Mouse (Mus musculus) liver, embryonic 12.5 days (tissue): ENCODE measurements around the gene Iqcc. TPM values are rescaled to one million over a fixed set of nuclear protein-coding genes. Genes with fewer than 3 reads are reported as not detected.

Experiments used
- ATAC-seq: fragments of 200-750 bp; cut with Nextera tagmentation; 2 replicates; pipeline ENCODE4 v1.8.0; 2017; ENCODE audit warnings: moderate number of reproducible peaks, mild to moderate bottlenecking, moderate library complexity
- H3K27ac ChIP-seq: fragments of 300-500 bp; sonication (generic); 2 replicates; pipeline ENCODE4 v1.5.1; 2016; ENCODE audit warnings: mild to moderate bottlenecking
- H3K27me3 ChIP-seq: fragments of 300-500 bp; sonication (generic); replicated peaks from 2 replicates; pipeline ENCODE4 v1.6.1; 2016; ENCODE audit warnings: mild to moderate bottlenecking, moderate library complexity
- H3K36me3 ChIP-seq: fragments of 300-500 bp; sonication (generic); 2 replicates; pipeline ENCODE4 v1.6.1; 2016; ENCODE audit warnings: mild to moderate bottlenecking, moderate library complexity
- H3K4me1 ChIP-seq: fragments of 300-500 bp; sonication (generic); 2 replicates; pipeline ENCODE4 v1.6.1; 2016
- H3K4me2 ChIP-seq: fragments of 300-500 bp; sonication (generic); 2 replicates; pipeline ENCODE4 v1.6.1; 2016; ENCODE audit warnings: mild to moderate bottlenecking, moderate library complexity
- H3K4me3 ChIP-seq: fragments of 300-500 bp; sonication (generic); 2 replicates; pipeline ENCODE4 v1.5.1; 2016; ENCODE audit warnings: mild to moderate bottlenecking, moderate library complexity
- H3K9ac ChIP-seq: fragments of 300-500 bp; sonication (generic); 2 replicates; pipeline ENCODE4 v1.6.1; 2016; ENCODE audit warnings: mild to moderate bottlenecking, moderate library complexity
- H3K9me3 ChIP-seq: fragments of 300-500 bp; sonication (generic); replicated peaks from 2 replicates; pipeline ENCODE4 v1.6.1; 2016; ENCODE audit warnings: mild to moderate bottlenecking, moderate library complexity
- WGBS: fragments of 180-500 bp; shearing (Covaris S2); methylation state at CpG from one replicate; pipeline ENCODE4 v1.1.7; 2016; ENCODE audit not compliant: insufficient replicate concordance; 5-methylcytosine and 5-hydroxymethylcytosine counted together
- polyA plus RNA-seq: library from polyadenylated mRNA; unstranded; fragments of >200 nt; fragmentation: Nextera tagmentation; extraction: Ambion mirVana; gene quantifications from 2 replicates; pipeline ENCODE4 v1.2.1, GENCODE M21; 2016

Gene Iqcc
- 14.7 and 16.5 TPM in 2 replicates for polyA plus RNA-seq

DNA sequence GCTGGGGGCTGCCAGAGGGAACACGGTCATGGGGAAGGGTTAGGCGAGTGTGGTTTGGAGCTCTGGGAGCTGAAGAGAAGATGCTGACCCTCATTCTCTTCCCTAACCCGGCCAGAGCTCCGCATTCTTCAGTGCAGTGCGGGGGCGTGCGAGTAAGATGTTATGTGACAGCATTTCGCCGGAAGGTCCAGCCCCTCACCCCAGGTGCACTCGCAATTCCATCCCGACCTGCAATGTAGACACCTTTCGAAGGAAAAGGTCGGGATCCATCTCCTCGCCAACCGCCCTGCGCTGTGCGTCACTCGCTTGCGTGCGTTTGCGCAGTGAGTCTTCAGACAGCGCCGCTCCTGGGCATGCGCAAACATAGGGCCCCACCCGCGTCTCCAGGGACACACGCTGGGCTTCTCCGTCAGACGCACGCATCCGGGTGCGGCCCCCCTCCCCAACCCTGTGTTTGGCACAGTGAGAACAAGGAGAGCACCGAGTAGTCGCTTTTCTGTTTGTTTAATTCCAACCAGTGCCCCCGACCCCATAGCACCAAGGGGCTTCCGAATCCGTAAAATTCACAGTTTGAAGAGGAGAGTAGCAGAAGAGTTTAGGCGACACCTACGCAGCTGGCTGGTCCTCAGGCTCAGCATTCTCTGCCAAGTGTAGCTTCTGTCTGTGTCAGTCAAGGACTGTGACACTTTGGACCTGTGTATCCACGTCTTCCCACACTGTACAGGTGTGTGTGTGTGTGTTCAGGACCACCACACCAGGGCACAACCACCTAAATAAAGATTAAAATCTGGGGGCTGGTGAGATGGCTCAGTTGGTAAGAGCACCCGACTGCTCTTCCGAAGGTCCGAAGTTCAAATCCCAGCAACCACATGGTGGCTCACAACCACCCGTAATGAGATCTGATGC lies at the start of gene Iqcc:
Gene Iqcc (minus strand): TSS at position 314 of the 906 bp plus-strand sequence.
- Histone ChIP-seq H3K27ac (peak within 1 kb of the TSS; percentile 82), H3K4me3 (peak within 1 kb of the TSS; percentile 74), H3K4me1 (peaks cover 47% of the 10 kb centered on the region), H3K27me3 (no peaks in the 10 kb centered on the region), H3K4me2 (peak within 1 kb of the TSS; percentile 91), H3K9ac (peak within 1 kb of the TSS; percentile 86), H3K36me3 (peaks cover 24% of the 10 kb centered on the region), H3K9me3 (no peaks in the 10 kb centered on the region)
- peak; percentile 91 for ATAC-seq
- WGBS, result 5% methylated on average over 44 of the region's 44 CpGs

DNA sequence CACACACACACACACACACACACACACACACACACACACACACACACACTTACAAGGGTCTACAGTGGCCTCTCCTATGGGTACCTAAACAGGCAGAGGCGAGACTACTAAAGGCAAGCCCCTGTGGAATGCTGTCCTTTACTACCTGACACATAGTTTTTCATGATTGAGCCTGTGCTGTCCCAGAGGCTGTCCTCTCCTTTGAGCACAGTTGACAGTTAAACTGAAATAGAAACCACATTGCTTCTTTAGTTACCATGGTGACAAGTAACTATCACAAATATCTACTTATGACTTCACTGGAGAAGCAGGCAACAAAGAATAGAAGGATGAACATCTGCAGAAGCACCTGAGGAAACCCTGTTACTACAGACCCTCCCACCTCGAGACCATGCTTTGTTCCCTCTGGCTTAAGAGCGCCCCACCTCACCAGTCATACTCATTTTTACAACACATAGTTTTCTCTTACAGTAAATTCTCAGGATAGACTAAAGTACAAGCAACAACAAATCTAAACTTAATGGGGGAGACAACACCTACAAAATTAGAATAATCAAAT lies 43.4 kb upstream of the Iqcc start:
- Histone ChIP-seq H3K27ac (no peak overlapping the region), H3K36me3 (peaks cover 80% of the 10 kb centered on the region), H3K4me3 (no peak overlapping the region), H3K4me2 (no peak overlapping the region), H3K9me3 (no peaks in the 10 kb centered on the region), H3K27me3 (no peaks in the 10 kb centered on the region), H3K9ac (no peak overlapping the region), H3K4me1 (no peaks in the 10 kb centered on the region)
- ATAC-seq, result no peak
- 78% methylated on average over 3 of the region's 3 CpGs for WGBS

DNA sequence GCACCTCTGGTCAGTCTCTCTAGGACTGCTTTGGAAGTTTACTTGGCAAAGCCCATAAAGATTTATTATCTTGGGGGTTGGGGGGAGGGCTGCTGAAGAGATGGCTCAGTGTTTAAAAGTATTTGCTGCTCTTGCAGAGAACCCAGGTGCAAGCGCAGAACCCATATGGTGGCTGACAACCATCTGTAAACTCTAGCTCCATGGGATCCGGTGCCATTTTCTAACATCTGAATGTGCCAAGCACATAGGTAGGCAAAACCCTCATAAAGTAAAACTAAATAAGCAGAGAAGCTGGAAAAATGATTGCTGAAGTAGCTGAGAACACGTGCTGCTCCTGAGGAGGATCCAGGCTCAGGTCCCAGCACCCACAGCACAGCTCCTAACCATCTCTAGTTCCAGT lies 42.7 kb upstream of the Iqcc start:
- H3K9me3 ChIP-seq, result no peaks in the 10 kb centered on the region
- H3K9ac ChIP-seq, result no peak overlapping the region
- peaks cover 82% of the 10 kb centered on the region for H3K36me3 ChIP-seq
- no peak overlapping the region for H3K27ac ChIP-seq
- H3K4me1 ChIP-seq, result no peaks in the 10 kb centered on the region
- 87% methylated on average over 3 of the region's 3 CpGs for WGBS
- no peaks in the 10 kb centered on the region for H3K27me3 ChIP-seq
- no peak overlapping the region for H3K4me3 ChIP-seq
- no peak for ATAC-seq
- no peak overlapping the region for H3K4me2 ChIP-seq

DNA sequence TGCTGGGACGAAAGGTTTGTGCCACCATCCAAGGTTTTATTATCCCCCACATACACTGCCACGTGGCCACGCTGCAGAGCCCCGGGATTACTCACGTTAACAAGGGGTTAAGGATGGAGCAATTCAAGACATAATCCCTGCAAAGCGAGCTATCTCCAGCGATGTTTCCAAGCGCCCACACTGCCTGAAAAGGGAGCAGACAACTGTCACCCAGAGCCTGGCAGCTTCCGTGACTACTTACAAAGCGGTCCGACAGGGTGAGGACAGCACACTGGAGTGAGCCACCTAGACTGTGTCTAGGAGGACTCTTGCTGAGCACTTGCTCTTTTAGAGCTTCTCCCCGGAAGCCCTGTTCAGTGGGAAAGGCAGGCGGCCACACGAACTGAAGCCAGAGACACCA lies 35.9 kb upstream of the Iqcc start:
- Histone ChIP-seq H3K9ac (no peak overlapping the region), H3K27me3 (no peaks in the 10 kb centered on the region), H3K4me3 (no peak overlapping the region), H3K27ac (no peak overlapping the region), H3K9me3 (no peaks in the 10 kb centered on the region), H3K36me3 (peaks cover 97% of the 10 kb centered on the region), H3K4me1 (no peaks in the 10 kb centered on the region), H3K4me2 (no peak overlapping the region)
- 86% methylated on average over 14 of the region's 14 CpGs for WGBS
- ATAC-seq, result no peak

DNA sequence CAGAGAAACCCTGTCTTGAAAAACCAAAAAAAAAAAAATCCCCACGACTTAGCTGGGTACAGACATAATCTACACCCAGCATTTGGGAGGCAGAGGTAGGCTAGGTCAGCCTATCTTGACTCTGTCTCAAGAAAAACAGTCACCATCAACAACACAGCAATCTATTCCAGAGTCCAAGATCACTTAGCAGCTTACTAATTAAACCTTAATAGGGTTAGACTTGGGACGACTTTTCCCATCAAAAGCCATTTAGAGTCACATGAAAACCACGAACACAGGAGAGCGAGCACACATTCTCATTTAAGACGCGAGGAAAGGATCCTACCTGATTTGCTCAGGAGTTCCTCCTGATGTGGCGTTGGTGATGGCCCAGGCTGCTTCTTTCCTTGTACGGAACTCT lies 31.5 kb upstream of the Iqcc start:
- 85% methylated on average over 8 of the region's 8 CpGs for WGBS
- Histone ChIP-seq H3K27me3 (no peaks in the 10 kb centered on the region), H3K4me1 (no peaks in the 10 kb centered on the region), H3K9me3 (no peaks in the 10 kb centered on the region), H3K4me3 (no peak overlapping the region), H3K9ac (no peak overlapping the region), H3K36me3 (peaks cover 96% of the 10 kb centered on the region), H3K4me2 (no peak overlapping the region), H3K27ac (no peak overlapping the region)
- ATAC-seq, result no peak

DNA sequence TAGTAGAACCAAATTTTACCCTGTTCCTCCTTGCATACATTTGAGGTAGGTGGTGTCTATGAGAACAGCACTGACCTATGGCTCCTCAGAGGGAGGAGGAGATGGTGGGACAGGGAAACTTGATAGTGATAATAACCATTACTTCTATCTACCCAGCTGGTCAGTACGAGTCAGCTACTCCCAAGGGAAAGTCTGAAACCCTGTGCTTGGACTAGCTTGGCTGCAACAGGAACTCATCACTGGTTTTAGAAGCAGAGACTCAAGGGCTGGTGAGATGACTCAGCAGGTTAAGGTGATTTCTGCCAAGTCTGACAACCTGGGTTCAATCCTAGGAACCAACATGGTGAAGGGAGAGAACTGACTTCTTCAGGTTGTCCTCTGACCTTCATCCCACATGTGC lies 29.8 kb upstream of the Iqcc start:
- H3K27me3 ChIP-seq, result no peaks in the 10 kb centered on the region
- H3K27ac ChIP-seq, result no peak overlapping the region
- no peak overlapping the region for H3K4me2 ChIP-seq
- no peak for ATAC-seq
- peaks cover 88% of the 10 kb centered on the region for H3K36me3 ChIP-seq
- H3K4me1 ChIP-seq, result no peaks in the 10 kb centered on the region
- H3K4me3 ChIP-seq, result no peak overlapping the region
- no peaks in the 10 kb centered on the region for H3K9me3 ChIP-seq
- H3K9ac ChIP-seq, result no peak overlapping the region
- WGBS, result 79% methylated on average over 1 of the region's 1 CpGs

DNA sequence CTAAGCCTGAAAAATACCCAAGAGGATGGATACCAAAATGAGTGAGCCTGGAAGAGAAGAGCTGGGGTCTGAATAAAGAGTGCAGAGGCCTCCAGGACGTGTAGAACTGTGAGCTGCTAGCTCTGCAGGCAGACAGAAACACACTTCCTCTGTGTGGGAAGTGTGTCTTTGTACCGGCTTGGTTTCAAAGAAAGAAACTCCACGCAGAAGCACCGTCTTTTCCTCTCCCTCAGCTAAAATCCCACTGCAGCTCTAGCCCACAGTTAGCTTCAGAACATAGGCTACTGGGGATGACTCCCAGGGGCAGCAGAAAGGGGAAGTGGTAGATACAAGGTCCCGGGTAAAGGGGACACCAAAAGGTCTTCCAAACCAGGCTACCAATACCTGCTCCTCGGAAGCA lies 26.3 kb upstream of the Iqcc start:
- ATAC-seq, result no peak
- Histone ChIP-seq H3K27me3 (no peaks in the 10 kb centered on the region), H3K4me3 (no peak overlapping the region), H3K9me3 (no peaks in the 10 kb centered on the region), H3K4me2 (no peak overlapping the region), H3K4me1 (peaks cover 10% of the 10 kb centered on the region), H3K27ac (no peak overlapping the region), H3K9ac (no peak overlapping the region), H3K36me3 (peaks cover 56% of the 10 kb centered on the region)
- WGBS, result 63% methylated on average over 6 of the region's 6 CpGs

DNA sequence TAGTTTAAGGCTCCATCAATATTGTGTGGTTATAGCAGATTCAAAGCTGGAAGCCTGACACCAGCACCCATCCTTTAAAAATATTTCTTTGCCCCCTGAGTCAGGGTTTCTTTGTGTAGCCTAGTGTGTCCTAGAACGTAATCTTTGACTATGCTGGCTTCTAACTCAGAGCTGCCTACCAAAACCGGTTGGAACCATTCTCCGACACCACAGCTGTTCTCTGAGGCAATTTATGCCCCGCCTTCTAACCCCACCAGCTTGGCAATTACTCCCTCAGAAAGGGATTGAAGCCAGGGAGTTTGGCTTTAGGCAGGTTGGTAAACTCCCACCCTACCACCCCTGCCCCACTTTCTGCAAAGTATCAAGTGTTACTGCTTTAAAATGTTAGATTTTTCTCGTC lies 22.9 kb upstream of the Iqcc start:
- peak overlapping the region; percentile 45; the same call in 1 of the 2 replicates for H3K9ac ChIP-seq
- H3K4me2 ChIP-seq, result peak overlapping the region; percentile 94
- H3K27me3 ChIP-seq, result no peaks in the 10 kb centered on the region
- peaks cover 31% of the 10 kb centered on the region for H3K4me1 ChIP-seq
- H3K27ac ChIP-seq, result peak overlapping the region; percentile 71
- 54% methylated on average over 5 of the region's 5 CpGs for WGBS
- H3K36me3 ChIP-seq, result peaks cover 50% of the 10 kb centered on the region
- peak overlapping the region; percentile 75 for H3K4me3 ChIP-seq
- H3K9me3 ChIP-seq, result no peaks in the 10 kb centered on the region
- ATAC-seq, result no peak

DNA sequence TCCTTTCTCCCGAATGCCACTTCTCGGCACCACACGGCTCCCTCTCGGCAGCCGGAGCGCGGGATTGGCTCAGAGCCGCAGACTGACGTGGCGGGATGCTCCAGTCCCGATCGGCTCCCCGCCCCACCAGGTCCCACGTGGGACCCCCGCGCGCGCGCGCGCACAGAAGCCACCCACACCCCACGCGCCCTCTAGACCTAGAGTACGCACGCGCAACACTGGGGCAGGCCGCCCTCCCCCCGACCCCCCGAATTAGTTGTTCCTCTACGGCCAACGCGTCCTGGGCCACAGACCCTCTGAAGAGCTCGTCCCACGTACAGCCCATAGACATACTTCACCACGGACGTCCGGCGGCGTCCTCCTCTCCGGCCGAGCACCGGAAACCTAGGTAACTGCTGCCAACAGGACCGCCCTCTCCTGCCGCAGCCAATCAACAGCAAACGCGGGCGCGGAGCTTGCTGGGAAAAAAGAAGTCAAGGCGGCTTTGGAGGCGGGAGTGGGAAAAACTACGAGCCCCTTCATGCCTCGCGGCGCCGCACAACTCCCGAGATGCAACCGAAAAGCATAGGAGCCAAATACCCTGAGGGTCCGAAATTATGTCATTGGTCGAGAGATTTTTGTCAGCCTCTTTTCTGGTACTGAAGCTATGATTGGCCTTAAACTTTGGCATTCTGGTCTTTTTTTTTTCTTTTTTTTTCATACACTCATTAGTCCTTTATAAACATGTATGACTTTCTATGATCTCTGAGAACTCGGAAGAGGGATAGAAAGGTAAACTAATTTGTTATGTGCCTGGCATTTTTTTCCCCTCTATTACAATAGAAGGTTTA lies 22.0 kb upstream of the Iqcc start, which contains the start of gene Txlna:
Gene Txlna (minus strand): TSS at position 428 of the 830 bp plus-strand sequence.
- peak within 1 kb of the TSS; percentile 85 for H3K9ac ChIP-seq
- H3K4me1 ChIP-seq, result peaks cover 35% of the 10 kb centered on the region
- no peaks in the 10 kb centered on the region for H3K9me3 ChIP-seq
- H3K4me2 ChIP-seq, result peak within 1 kb of the TSS; percentile 94
- WGBS, result under 1% methylated on average over 60 of the region's 60 CpGs
- peak; percentile 91 for ATAC-seq
- peak within 1 kb of the TSS; percentile 89 for H3K27ac ChIP-seq
- H3K36me3 ChIP-seq, result peaks cover 52% of the 10 kb centered on the region
- no peaks in the 10 kb centered on the region for H3K27me3 ChIP-seq
- H3K4me3 ChIP-seq, result peak within 1 kb of the TSS; percentile 75

DNA sequence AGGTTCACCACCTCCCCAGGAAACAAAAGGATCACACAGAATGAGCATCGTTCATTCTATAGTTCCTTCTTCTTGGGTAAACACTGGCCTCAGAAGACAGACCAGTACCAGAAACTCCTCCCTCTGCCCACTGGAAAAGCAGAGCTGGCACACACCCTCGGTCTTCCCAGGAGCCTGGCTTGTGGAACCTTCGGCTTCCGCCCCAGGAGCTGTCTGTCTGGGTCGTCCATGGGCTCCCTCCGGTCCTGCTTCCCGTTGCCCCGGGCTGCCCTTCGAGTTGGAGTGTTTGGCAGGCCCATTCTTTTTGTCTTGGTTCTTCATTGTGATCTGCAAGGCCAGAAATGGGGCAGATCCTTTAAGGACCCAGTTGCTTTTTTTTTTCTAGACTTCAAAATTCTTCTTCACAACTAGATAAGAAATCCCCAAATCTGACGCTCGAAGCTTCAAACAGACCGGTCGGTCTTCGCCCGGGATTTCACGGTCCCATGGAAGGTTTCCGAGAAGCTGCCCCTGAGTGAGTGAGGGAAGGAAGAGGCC lies 21.3 kb upstream of the Iqcc start:
- Histone ChIP-seq H3K4me2 (peak overlapping the region; percentile 94), H3K27me3 (no peaks in the 10 kb centered on the region), H3K36me3 (peaks cover 52% of the 10 kb centered on the region), H3K27ac (peak overlapping the region; percentile 89), H3K4me1 (peaks cover 39% of the 10 kb centered on the region), H3K9me3 (no peaks in the 10 kb centered on the region), H3K9ac (peak overlapping the region; percentile 85), H3K4me3 (peak overlapping the region; percentile 75)
- 3% methylated on average over 17 of the region's 17 CpGs for WGBS
- ATAC-seq, result no peak

DNA sequence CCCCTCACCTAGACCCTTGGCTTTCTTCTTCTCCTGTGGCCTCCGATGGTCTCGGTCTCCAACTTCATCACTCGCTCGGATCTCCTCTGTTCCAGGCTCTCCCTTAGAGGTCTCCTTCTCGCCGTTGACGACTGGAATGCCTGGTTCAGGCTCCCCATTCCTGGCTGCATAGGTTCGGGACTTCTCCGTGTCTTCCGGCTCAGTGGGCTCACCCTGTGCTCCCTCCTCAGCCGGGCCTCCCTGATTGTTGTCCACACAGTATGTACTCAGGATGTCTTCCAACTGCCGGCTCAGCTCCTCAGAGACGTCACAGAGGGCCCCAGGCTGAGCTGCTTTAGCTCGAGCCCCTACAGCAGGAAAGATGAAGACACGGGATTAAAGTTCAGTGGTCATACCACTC lies 20.3 kb upstream of the Iqcc start:
- Histone ChIP-seq H3K27me3 (no peaks in the 10 kb centered on the region), H3K9ac (peak overlapping the region; percentile 85), H3K4me3 (peak overlapping the region; percentile 75), H3K36me3 (peaks cover 54% of the 10 kb centered on the region), H3K4me2 (peak overlapping the region; percentile 94), H3K27ac (peak overlapping the region; percentile 89; the same call in 1 of the 2 replicates), H3K9me3 (no peaks in the 10 kb centered on the region), H3K4me1 (peaks cover 48% of the 10 kb centered on the region)
- WGBS, result 83% methylated on average over 15 of the region's 15 CpGs
- ATAC-seq, result no peak
